Mouse (Mus musculus) midbrain, embryonic 11.5 days (tissue): ENCODE results near the gene Rrp7a. TPM values are rescaled to one million over a fixed set of nuclear protein-coding genes. Genes with fewer than 3 reads are reported as not detected.

Source experiments
- ATAC-seq: fragments of 200-750 bp; cut with Nextera tagmentation; 2 replicates; pipeline ENCODE4 v1.8.0; 2017; ENCODE audit warnings: moderate TSS enrichment, moderate library complexity; ENCODE audit not compliant: low FRiP score
- DNase-seq: peaks from one replicate; pipeline ENCODE4 v3.0.0; 2015; ENCODE audit warnings: low spot score; ENCODE audit errors: missing footprints
- H3K27ac ChIP-seq: fragments of 300-500 bp; sonication (generic); 2 replicates; pipeline ENCODE4 v1.5.1; 2014; ENCODE audit warnings: low read depth, low read length
- H3K27me3 ChIP-seq: fragments of 300-500 bp; sonication (generic); 2 replicates; pipeline ENCODE4 v1.6.1; 2014; ENCODE audit warnings: mild to moderate bottlenecking, low read length, moderate library complexity, mixed read lengths; ENCODE audit not compliant: control insufficient read depth, insufficient read depth
- H3K36me3 ChIP-seq: fragments of 300-500 bp; sonication (generic); 2 replicates; pipeline ENCODE4 v1.6.1; 2014; ENCODE audit warnings: mild to moderate bottlenecking, low read length, moderate library complexity, mixed read lengths; ENCODE audit not compliant: control insufficient read depth, insufficient read depth
- H3K4me1 ChIP-seq: fragments of 300-500 bp; sonication (generic); 2 replicates; pipeline ENCODE4 v1.6.1; 2014; ENCODE audit warnings: low read length; ENCODE audit not compliant: control insufficient read depth, insufficient read depth
- H3K4me2 ChIP-seq: fragments of 300-500 bp; sonication (generic); 2 replicates; pipeline ENCODE4 v1.6.1; 2014; ENCODE audit warnings: mild to moderate bottlenecking, moderate library complexity
- H3K4me3 ChIP-seq: fragments of 300-500 bp; sonication (generic); 2 replicates; pipeline ENCODE4 v1.5.1; 2014; ENCODE audit warnings: low read depth, low read length
- H3K9ac ChIP-seq: fragments of 300-500 bp; sonication (generic); 2 replicates; pipeline ENCODE4 v1.6.1; 2014; ENCODE audit warnings: low read length
- H3K9me3 ChIP-seq: fragments of 300-500 bp; sonication (generic); 2 replicates; pipeline ENCODE4 v1.6.1; 2016; ENCODE audit warnings: low read length; ENCODE audit not compliant: control insufficient read depth
- WGBS: fragments of 180-500 bp; shearing (Covaris S2); extraction: QIAGEN DNeasy Blood & Tissue Kit; methylation state at CpG from one replicate; pipeline ENCODE4 v1.1.7; 2014; 5-methylcytosine and 5-hydroxymethylcytosine counted together
- polyA plus RNA-seq: library from polyadenylated mRNA; unstranded; fragments of >200 nt; fragmentation: Nextera tagmentation; extraction: Ambion mirVana; gene quantifications from 2 replicates; pipeline ENCODE4 v1.2.1, GENCODE M21; 2014

The Rrp7a gene
- polyA plus RNA-seq, 1 experiment from 2014 or later = 79.6 TPM

GRCm38 (mm10) chr15:83065543-83065942, 57.1 kb downstream of the Rrp7a start:
- no peaks in the 10 kb centered on the region for H3K9me3 ChIP-seq
- ATAC-seq = no peak
- H3K27me3 ChIP-seq = no peaks in the 10 kb centered on the region
- H3K4me1 ChIP-seq = no peaks in the 10 kb centered on the region
- no peaks in the 10 kb centered on the region for H3K36me3 ChIP-seq
- no peak overlapping the region for H3K9ac ChIP-seq
- H3K4me3 ChIP-seq = no peak overlapping the region
- 87% methylated on average over 4 of the region's 4 CpGs for WGBS
- peak; percentile 67 for DNase-seq
- H3K27ac ChIP-seq = no peak overlapping the region
- no peak overlapping the region for H3K4me2 ChIP-seq

Other genes with a start within 250 kb of the Rrp7a start
- 12.3 and 13.5 TPM in 2 replicates for gene Tcf20, start 134.9 kb downstream of the Rrp7a start, polyA plus RNA-seq
- 3.9 and 4.0 TPM in 2 replicates for gene Nfam1, start 89.5 kb downstream of the Rrp7a start, polyA plus RNA-seq
- gene Serhl, start 33.3 kb downstream of the Rrp7a start, polyA plus RNA-seq = 46.9 and 47.0 TPM in 2 replicates
- 167 and 173 TPM in 2 replicates for gene Poldip3, start 26.6 kb upstream of the Rrp7a start, polyA plus RNA-seq
- 156 and 161 TPM in 2 replicates for gene Cyb5r3, start 49.8 kb upstream of the Rrp7a start, polyA plus RNA-seq
- gene A4galt, start 129.0 kb upstream of the Rrp7a start, polyA plus RNA-seq = 1.4 and 1.6 TPM in 2 replicates
- gene Arfgap3, start 227.4 kb upstream of the Rrp7a start, polyA plus RNA-seq = 36.1 and 37.9 TPM in 2 replicates